Mouse (Mus musculus) layer of hippocampus, adult 18-20 months (tissue): ENCODE data around the gene Mfsd4b1. TPM values are rescaled to one million over a fixed set of nuclear protein-coding genes. Genes with fewer than 3 reads are reported as not detected.
A peak's percentile ranks its signal among the peaks of the same experiment; 100 is the strongest.
"Not testable (repeated sequence)": the region's sequence is repeated elsewhere in the genome, so short reads cannot be mapped to it uniquely, and the experiment has no call there.

Experiments
- DNase-seq, 2 experiments: peaks; one replicate each; pipeline ENCODE4 v3.0.0; 2022; ENCODE audit warnings: low spot score in 2 of 2
- total RNA-seq, 2 experiments: library from RNA; stranded (reverse); gene quantifications; 2 replicates each; pipeline ENCODE4 v1.2.3; 2021

Mfsd4b1 gene
- total RNA-seq, 2 experiments from 2014 or later: 0.74 to 1.6 TPM

DNA sequence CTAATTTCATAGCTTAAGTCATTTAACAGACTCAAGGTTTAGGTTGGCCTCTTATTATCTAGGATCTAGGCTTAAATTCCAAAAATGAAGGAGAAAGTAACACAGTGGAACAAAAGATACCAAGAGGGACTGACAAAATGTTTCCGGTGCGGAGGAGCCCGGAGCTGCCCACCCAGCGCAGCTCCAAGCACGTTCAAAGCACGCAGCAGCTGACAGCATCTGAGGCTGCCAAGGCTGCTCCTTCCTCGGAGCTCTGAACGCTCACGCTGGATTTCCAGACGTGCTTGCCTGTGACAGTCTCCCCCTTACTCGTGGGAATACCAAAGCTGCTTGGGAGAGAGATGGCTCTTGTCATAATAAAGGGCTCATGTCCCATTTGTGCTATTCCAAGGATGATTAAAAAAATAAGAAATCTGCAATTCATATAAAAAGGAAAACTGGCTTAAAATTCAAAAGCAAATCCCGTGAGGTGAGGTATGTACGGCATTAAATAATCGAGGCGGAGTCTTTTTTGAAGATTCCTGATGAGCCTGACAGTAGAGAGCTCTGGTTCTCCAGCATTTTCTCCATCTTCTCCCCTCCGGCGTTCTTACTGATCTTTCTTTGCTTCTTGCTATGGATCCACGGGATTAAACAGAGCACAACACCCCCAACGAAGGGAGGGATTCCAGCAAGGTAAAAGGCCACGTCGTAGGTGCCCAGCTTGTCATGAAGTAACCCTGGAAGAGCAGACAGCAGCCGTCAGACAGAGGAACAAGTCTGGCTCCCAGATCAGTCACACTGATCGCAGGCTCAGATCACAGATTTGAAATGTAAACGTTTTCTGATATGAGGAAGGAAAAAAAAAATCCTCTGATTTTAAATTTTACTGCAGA, 11.9 kb upstream of the Mfsd4b1 start:
- DNase-seq: peak; percentile 53 to 65

- DNase-seq: no peak
Observed at GRCm38 (mm10) chr10:40034956-40035355, 9.9 kb upstream of the Mfsd4b1 start.

GRCm38 (mm10) chr10:40032897-40033296, 7.8 kb upstream of the Mfsd4b1 start:
- no peak for DNase-seq

DNA sequence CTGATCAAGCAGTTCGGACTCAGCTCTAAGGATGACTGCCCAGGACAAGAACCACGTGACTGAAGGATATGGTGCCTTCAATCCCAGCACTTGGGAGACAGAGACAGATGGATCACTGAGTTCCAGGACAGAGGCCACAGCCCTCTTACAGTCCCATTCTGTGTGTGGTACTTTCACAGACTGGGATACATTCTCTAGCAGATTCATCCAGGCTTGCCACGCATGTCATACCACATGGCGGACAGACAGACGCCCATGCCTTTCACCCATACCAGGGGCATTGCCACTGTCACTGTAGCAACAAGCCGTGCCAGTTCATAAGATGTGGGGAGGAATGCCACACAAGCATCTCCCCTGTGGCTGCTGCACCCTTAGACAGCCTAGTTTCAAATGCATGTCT, 5.6 kb upstream of the Mfsd4b1 start:
- DNase-seq: no peak

- DNase-seq: no peak
Observed at GRCm38 (mm10) chr10:40029610-40030009, 4.5 kb upstream of the Mfsd4b1 start.

DNA sequence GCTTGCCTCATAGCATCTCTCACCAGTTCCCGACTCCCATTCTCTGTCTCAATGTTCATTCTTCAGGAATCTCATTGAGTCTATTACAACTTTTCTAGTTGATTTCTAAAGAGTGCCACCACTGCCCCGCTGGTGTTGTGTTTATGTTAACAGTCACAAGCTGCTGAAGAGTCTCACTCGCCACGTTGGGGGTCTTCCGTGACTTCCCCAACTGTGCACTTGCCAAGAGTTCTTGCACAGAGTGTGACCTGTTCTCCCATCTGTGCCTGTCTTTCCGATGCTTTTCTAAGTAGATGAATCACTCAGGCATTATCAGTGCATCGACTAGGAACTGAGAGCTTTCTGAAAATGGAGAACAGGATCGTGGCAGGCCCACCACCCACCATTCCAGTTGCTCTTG, 3.0 kb upstream of the Mfsd4b1 start:
- DNase-seq: no peak

DNA sequence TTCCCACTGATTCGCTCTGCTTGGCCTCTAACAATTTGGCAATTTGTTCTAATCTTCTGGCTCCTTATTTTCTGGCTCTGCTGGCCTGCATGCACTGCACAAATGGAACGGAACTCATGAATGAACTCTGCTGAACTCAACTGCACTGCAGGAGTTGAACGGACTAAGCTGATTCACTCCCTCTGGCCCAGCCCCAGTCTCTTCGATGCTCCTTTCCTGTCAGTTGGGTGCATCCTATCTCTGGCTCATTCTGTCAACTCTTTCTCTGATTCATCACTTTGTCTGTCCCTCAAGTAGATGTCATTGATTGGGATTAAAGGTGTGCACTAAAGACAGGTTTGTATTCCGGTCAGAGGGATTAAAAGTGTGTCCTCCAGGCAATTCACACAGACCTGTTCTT, 1.5 kb upstream of the Mfsd4b1 start:
- no peak for DNase-seq

- no peak for DNase-seq
Observed at GRCm38 (mm10) chr10:40025560-40025959, 492 bp upstream of the Mfsd4b1 start.

DNA sequence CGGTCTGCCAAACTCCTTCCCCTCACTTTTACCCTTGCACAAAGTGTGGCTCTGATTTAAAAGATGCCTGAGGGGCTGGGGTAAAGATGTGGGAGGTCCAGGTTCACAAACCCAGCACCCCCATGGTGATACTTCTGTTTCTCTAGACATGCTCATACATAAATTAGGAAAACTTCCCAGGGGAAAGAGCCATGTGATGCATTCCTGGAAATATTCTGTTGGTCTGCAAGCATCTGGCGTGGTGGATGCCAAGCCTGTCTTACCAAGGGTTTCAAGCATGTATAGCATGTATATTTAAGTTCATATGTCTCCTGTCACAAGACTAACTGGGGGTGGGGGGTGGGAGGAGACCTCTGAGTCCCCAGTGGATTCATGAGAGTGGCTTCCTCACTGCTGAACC, 4.7 kb downstream of the Mfsd4b1 start:
- no peak for DNase-seq

- DNase-seq: no peak
Observed at GRCm38 (mm10) chr10:40019492-40019891, 5.6 kb downstream of the Mfsd4b1 start.

DNA sequence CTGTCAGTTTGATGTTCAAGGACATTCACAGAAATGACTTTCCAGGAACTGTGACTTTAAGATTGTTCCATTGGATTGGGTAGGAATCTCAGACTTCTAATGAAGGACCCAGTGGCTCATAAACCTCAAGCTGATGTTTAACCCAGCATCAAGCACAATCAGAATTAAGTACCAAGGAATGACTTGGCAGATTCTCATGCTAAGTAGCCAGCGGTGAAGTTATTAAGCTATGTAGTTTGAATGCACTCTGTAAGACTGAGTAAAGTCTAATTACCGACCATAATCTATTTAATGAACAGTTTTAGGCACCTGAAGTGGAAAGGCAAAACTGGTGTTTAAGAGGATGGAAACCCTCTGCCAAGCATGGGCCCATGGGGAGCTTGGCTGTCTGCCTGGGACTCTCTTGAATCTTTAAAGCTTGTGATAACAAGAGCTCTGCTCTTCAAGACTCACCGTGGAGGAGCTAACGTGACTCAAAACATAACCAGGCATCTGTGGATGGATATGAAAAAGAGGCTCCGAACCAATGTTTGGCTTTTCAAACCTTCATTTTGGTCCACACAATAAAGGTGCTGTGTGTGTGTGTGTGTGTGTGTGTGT, 6.7 kb downstream of the Mfsd4b1 start:
- DNase-seq: no peak

GRCm38 (mm10) chr10:40009591-40009990, 15.5 kb downstream of the Mfsd4b1 start:
- no peak for DNase-seq

- DNase-seq: not testable (repeated sequence)
Observed at GRCm38 (mm10) chr10:40008847-40009246, 16.2 kb downstream of the Mfsd4b1 start.

- no peak for DNase-seq
Observed at GRCm38 (mm10) chr10:40007953-40008352, 17.1 kb downstream of the Mfsd4b1 start.

DNA sequence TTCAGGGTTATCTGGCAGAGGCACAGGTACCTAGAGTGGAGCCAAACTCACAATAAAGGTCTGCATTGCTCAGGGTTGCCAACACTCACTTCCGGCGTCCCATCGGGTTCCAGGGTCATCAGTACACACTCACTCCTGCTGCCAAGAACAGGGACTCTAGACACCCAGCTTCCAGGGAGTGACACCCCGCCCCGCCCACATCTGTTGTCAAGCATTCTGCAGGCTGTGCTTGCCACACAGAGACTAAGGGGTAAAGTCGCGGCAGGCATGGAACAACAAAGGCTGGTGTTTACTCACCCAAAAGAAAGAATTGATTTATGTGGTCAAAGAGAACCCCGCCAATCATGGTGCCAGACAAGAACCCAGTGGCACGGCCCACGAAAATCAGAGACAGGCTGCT, 18.1 kb downstream of the Mfsd4b1 start:
- no peak for DNase-seq

GRCm38 (mm10) chr10:40000746-40001145, 24.3 kb downstream of the Mfsd4b1 start:
- DNase-seq: no peak

- no peak for DNase-seq
Observed at GRCm38 (mm10) chr10:39991155-39991554, 33.9 kb downstream of the Mfsd4b1 start.

- peak in 1 of 2 experiments; percentile 9 for DNase-seq
Observed at GRCm38 (mm10) chr10:39986466-39986865, 38.6 kb downstream of the Mfsd4b1 start, which contains the start of gene Mfsd4b5. Gene Mfsd4b5 (minus strand): TSS chr10:39986646.

- DNase-seq: no peak
Observed at GRCm38 (mm10) chr10:39982604-39983003, 42.5 kb downstream of the Mfsd4b1 start.

DNA sequence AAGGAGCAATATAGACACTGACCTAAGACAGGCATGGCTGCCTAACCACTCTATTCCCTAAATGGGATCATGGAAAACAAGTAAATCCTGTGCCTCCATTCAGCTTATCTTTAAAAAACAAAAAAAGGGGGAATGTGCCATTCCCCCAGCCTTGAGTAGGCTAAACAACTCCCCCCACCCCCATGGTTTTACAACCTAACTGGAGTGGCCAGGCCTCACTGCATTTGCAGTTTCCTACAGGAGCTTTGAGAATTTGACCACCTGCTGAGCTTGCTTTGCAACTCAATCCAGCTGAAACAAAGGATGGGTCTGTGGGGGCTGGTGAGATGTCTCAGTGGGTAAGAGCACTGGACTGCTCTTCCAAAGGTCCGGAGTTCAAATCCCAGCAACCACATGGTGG, 46.8 kb downstream of the Mfsd4b1 start:
- no peak for DNase-seq

- DNase-seq: no peak
Observed at GRCm38 (mm10) chr10:39977346-39977745, 47.7 kb downstream of the Mfsd4b1 start.

- DNase-seq: no peak
Observed at GRCm38 (mm10) chr10:39975771-39976170, 49.3 kb downstream of the Mfsd4b1 start.

GRCm38 (mm10) chr10:39974982-39975381, 50.1 kb downstream of the Mfsd4b1 start:
- DNase-seq: no peak
